Mouse (Mus musculus) MEL (cell line): ENCODE results near the gene Coro7. TPM values are rescaled to one million over a fixed set of nuclear protein-coding genes. Genes with fewer than 3 reads are reported as not detected.

Source experiments
- DNase-seq: peaks from one replicate; pipeline ENCODE4 v3.0.0; 2011; ENCODE audit warnings: low read depth, low spot score
- H3K27ac ChIP-seq: 2 replicates; pipeline ENCODE4 v1.5.1; 2012; ENCODE audit warnings: low read depth, mild to moderate bottlenecking, control low read depth, low read length, moderate library complexity; ENCODE audit not compliant: control insufficient read depth
- H3K27me3 ChIP-seq, 2 experiments: fragments of 150-350 bp in 1 of 2; sonication (generic) in 1 of 2; 2 replicates each; pipeline ENCODE4 v1.6.1; 2012; ENCODE audit warnings: low read length in 2 of 2, mild to moderate bottlenecking in 2 of 2, improper control_type of control experiment in 1 of 2, moderate library complexity in 1 of 2; ENCODE audit not compliant: insufficient read depth in 2 of 2, control insufficient read depth in 1 of 2
- H3K36me3 ChIP-seq, 2 experiments: 2 replicates each; pipeline ENCODE4 v1.6.1; 2012 to 2014; ENCODE audit warnings: low read length in 2 of 2, improper control_type of control experiment in 1 of 2, inconsistent platforms in 1 of 2, mild to moderate bottlenecking in 1 of 2; ENCODE audit not compliant: insufficient read depth in 2 of 2, control insufficient read depth in 1 of 2
- H3K4me1 ChIP-seq, 2 experiments: fragments of 150-350 bp in 1 of 2; sonication (generic) in 1 of 2; 2 replicates each; pipeline ENCODE4 v1.6.1; 2012; ENCODE audit warnings: low read length in 2 of 2, improper control_type of control experiment in 1 of 2, mild to moderate bottlenecking in 1 of 2; ENCODE audit not compliant: insufficient read depth in 2 of 2, control insufficient read depth in 1 of 2
- H3K4me3 ChIP-seq, 2 experiments: fragments of 150-350 bp in 1 of 2; sonication (generic) in 1 of 2; 2 replicates each; pipeline ENCODE4 v1.5.1; 2012; ENCODE audit warnings: low read depth in 2 of 2, low read length in 2 of 2, mild to moderate bottlenecking in 2 of 2, moderate library complexity in 2 of 2, control low read depth in 1 of 2, improper control_type of control experiment in 1 of 2; ENCODE audit not compliant: control insufficient read depth in 1 of 2, insufficient read depth in 1 of 2
- H3K79me2 ChIP-seq: 2 replicates; pipeline ENCODE4 v1.6.1; 2012; ENCODE audit warnings: mild to moderate bottlenecking, low read length, moderate library complexity; ENCODE audit not compliant: control insufficient read depth, poor library complexity, insufficient read depth
- H3K9ac ChIP-seq: 2 replicates; pipeline ENCODE4 v1.6.1; 2012; ENCODE audit warnings: low read depth, mild to moderate bottlenecking, control low read depth, low read length, moderate library complexity; ENCODE audit not compliant: control insufficient read depth, poor library complexity, severe bottlenecking
- H3K9me3 ChIP-seq: fragments of 150-350 bp; sonication (generic); replicated peaks from 2 replicates; pipeline ENCODE4 v1.6.1; 2012; ENCODE audit warnings: mild to moderate bottlenecking, low read length, improper control_type of control experiment, moderate library complexity; ENCODE audit not compliant: insufficient read depth
- BHLHE40 ChIP-seq: IDR thresholded peaks from 2 replicates; pipeline ENCODE4 v1.6.1; 2012; ENCODE audit warnings: low read depth, mild to moderate bottlenecking, inconsistent platforms, low read length, improper control_type of control experiment, borderline replicate concordance
- CHD1 ChIP-seq: IDR thresholded peaks from 2 replicates; pipeline ENCODE4 v1.6.1; 2012; ENCODE audit warnings: low read depth, mild to moderate bottlenecking, inconsistent platforms, low read length, improper control_type of control experiment
- CHD2 ChIP-seq: IDR thresholded peaks from 2 replicates; pipeline ENCODE4 v1.6.1; 2011; ENCODE audit warnings: low read length, improper control_type of control experiment
- CTCF ChIP-seq, 3 experiments: IDR thresholded peaks in 2 of 3; conservative IDR thresholded peaks in 1 of 3; 2 replicates each; pipeline ENCODE4 v1.5.1; 2011 to 2012; ENCODE audit warnings: low read length in 3 of 3, low read depth in 2 of 3, mild to moderate bottlenecking in 2 of 3, improper control_type of control experiment in 1 of 3, inconsistent platforms in 1 of 3, mixed read lengths in 1 of 3, moderate library complexity in 1 of 3; ENCODE audit not compliant: control insufficient read depth in 1 of 3, insufficient read depth in 1 of 3, poor library complexity in 1 of 3, severe bottlenecking in 1 of 3
- E2F4 ChIP-seq: IDR thresholded peaks from 2 replicates; pipeline ENCODE4 v1.6.1; 2011; ENCODE audit warnings: low read depth, low read length, improper control_type of control experiment, borderline replicate concordance
- ELF1 ChIP-seq: IDR thresholded peaks from 2 replicates; pipeline ENCODE4 v1.6.1; 2014; ENCODE audit warnings: low read depth, mild to moderate bottlenecking, inconsistent platforms, low read length, improper control_type of control experiment, moderate library complexity
- EP300 ChIP-seq, 2 experiments: IDR thresholded peaks; 2 replicates each; pipeline ENCODE4 v1.6.1; 2011; ENCODE audit warnings: improper control_type of control experiment in 2 of 2, low read length in 2 of 2, low read depth in 1 of 2, mild to moderate bottlenecking in 1 of 2
- ETS1 ChIP-seq: IDR thresholded peaks from 2 replicates; pipeline ENCODE4 v1.6.1; 2012; ENCODE audit warnings: low read depth, mild to moderate bottlenecking, inconsistent platforms, low read length, improper control_type of control experiment, moderate library complexity
- GABPA ChIP-seq: IDR thresholded peaks from 2 replicates; pipeline ENCODE4 v1.6.1; 2012; ENCODE audit warnings: low read depth, mild to moderate bottlenecking, inconsistent platforms, low read length, improper control_type of control experiment, moderate library complexity
- GATA1 ChIP-seq: IDR thresholded peaks from 2 replicates; pipeline ENCODE4 v1.6.1; 2011; ENCODE audit warnings: low read depth, low read length, improper control_type of control experiment
- HCFC1 ChIP-seq: IDR thresholded peaks from 2 replicates; pipeline ENCODE4 v1.6.1; 2012; ENCODE audit warnings: low read depth, mild to moderate bottlenecking, inconsistent platforms, low read length, improper control_type of control experiment, moderate library complexity
- JUND ChIP-seq: IDR thresholded peaks from 2 replicates; pipeline ENCODE4 v1.6.1; 2011; ENCODE audit warnings: low read depth, mild to moderate bottlenecking, improper control_type of control experiment, low read length
- KAT2A ChIP-seq: conservative IDR thresholded peaks from 2 replicates; pipeline ENCODE4 v1.6.1; 2012; ENCODE audit warnings: low read depth, low read length, improper control_type of control experiment, inconsistent platforms
- MAFK ChIP-seq: IDR thresholded peaks from 2 replicates; pipeline ENCODE4 v1.6.1; 2011; ENCODE audit warnings: low read depth, mild to moderate bottlenecking, low read length, improper control_type of control experiment, borderline replicate concordance
- MAX ChIP-seq: IDR thresholded peaks from 2 replicates; pipeline ENCODE4 v1.6.1; 2011; ENCODE audit warnings: low read length, improper control_type of control experiment
- MAZ ChIP-seq: IDR thresholded peaks from 2 replicates; pipeline ENCODE4 v1.6.1; 2012; ENCODE audit warnings: low read depth, mild to moderate bottlenecking, inconsistent platforms, low read length, improper control_type of control experiment
- MXI1 ChIP-seq: IDR thresholded peaks from 2 replicates; pipeline ENCODE4 v1.6.1; 2011; ENCODE audit warnings: mild to moderate bottlenecking, low read depth, low read length, improper control_type of control experiment
- MYB ChIP-seq: IDR thresholded peaks from 2 replicates; pipeline ENCODE4 v1.6.1; 2011; ENCODE audit warnings: mild to moderate bottlenecking, low read depth, low read length, improper control_type of control experiment
- MYC ChIP-seq: IDR thresholded peaks from 2 replicates; pipeline ENCODE4 v1.6.1; 2011; ENCODE audit warnings: low read depth, mild to moderate bottlenecking, low read length, improper control_type of control experiment, moderate library complexity
- NELFE ChIP-seq: IDR thresholded peaks from 2 replicates; pipeline ENCODE4 v1.6.1; 2011; ENCODE audit warnings: low read depth, low read length, improper control_type of control experiment
- NRF1 ChIP-seq: IDR thresholded peaks from 2 replicates; pipeline ENCODE4 v1.6.1; 2014; ENCODE audit warnings: low read depth, mild to moderate bottlenecking, inconsistent platforms, low read length, improper control_type of control experiment, moderate library complexity; ENCODE audit not compliant: poor library complexity, insufficient read depth, severe bottlenecking
- POLR2A ChIP-seq, 2 experiments: IDR thresholded peaks; 2 replicates each; pipeline ENCODE4 v1.6.1; 2011 to 2012; ENCODE audit warnings: low read length in 2 of 2, mild to moderate bottlenecking in 2 of 2, control low read depth in 1 of 2, improper control_type of control experiment in 1 of 2, low read depth in 1 of 2, moderate library complexity in 1 of 2; ENCODE audit not compliant: control insufficient read depth in 1 of 2, insufficient read depth in 1 of 2, poor library complexity in 1 of 2
- POLR2AphosphoS2 ChIP-seq: IDR thresholded peaks from 2 replicates; pipeline ENCODE4 v1.6.1; 2011; ENCODE audit warnings: low read length, improper control_type of control experiment
- POLR2AphosphoS5 ChIP-seq: IDR thresholded peaks from 2 replicates; pipeline ENCODE4 v1.6.1; 2012; ENCODE audit warnings: low read depth, borderline replicate concordance, mild to moderate bottlenecking, inconsistent platforms, low read length, moderate library complexity, mixed read lengths
- RAD21 ChIP-seq: IDR thresholded peaks from 2 replicates; pipeline ENCODE4 v1.6.1; 2011; ENCODE audit warnings: mild to moderate bottlenecking, low read depth, low read length, improper control_type of control experiment
- RCOR1 ChIP-seq: IDR thresholded peaks from 2 replicates; pipeline ENCODE4 v1.6.1; 2012; ENCODE audit warnings: low read depth, mild to moderate bottlenecking, inconsistent platforms, low read length, improper control_type of control experiment
- SIN3A ChIP-seq: IDR thresholded peaks from 2 replicates; pipeline ENCODE4 v1.6.1; 2012; ENCODE audit warnings: low read length, improper control_type of control experiment, inconsistent platforms
- SMC3 ChIP-seq: IDR thresholded peaks from 2 replicates; pipeline ENCODE4 v1.6.1; 2011; ENCODE audit warnings: low read depth, low read length, improper control_type of control experiment
- TAL1 ChIP-seq: IDR thresholded peaks from 2 replicates; pipeline ENCODE4 v1.6.1; 2012; ENCODE audit warnings: mild to moderate bottlenecking, inconsistent platforms, low read length, moderate library complexity, mixed read lengths
- TBP ChIP-seq: IDR thresholded peaks from 2 replicates; pipeline ENCODE4 v1.8.0; 2011; ENCODE audit warnings: low read depth, low read length, improper control_type of control experiment
- TCF12 ChIP-seq: IDR thresholded peaks from 2 replicates; pipeline ENCODE4 v1.6.1; 2014; ENCODE audit warnings: low read depth, mild to moderate bottlenecking, inconsistent platforms, low read length, improper control_type of control experiment, moderate library complexity
- UBTF ChIP-seq: IDR thresholded peaks from 2 replicates; pipeline ENCODE4 v1.6.1; 2012; ENCODE audit warnings: low read depth, mild to moderate bottlenecking, inconsistent platforms, low read length, improper control_type of control experiment, moderate library complexity, borderline replicate concordance; ENCODE audit not compliant: insufficient read depth
- USF1 ChIP-seq: IDR thresholded peaks from 2 replicates; pipeline ENCODE4 v1.6.1; 2014; ENCODE audit warnings: low read depth, mild to moderate bottlenecking, inconsistent platforms, low read length, improper control_type of control experiment, moderate library complexity
- USF2 ChIP-seq, 2 experiments: IDR thresholded peaks; 2 replicates each; pipeline ENCODE4 v1.6.1; 2011 to 2012; ENCODE audit warnings: improper control_type of control experiment in 2 of 2, low read length in 2 of 2, borderline replicate concordance in 1 of 2, inconsistent platforms in 1 of 2, low read depth in 1 of 2, mild to moderate bottlenecking in 1 of 2; ENCODE audit not compliant: insufficient read depth in 1 of 2
- ZC3H11A ChIP-seq: IDR thresholded peaks from 2 replicates; pipeline ENCODE4 v1.6.1; 2012; ENCODE audit warnings: low read depth, mild to moderate bottlenecking, inconsistent platforms, low read length, improper control_type of control experiment
- ZKSCAN1 ChIP-seq: IDR thresholded peaks from 2 replicates; pipeline ENCODE4 v1.6.1; 2012; ENCODE audit warnings: low read depth, mild to moderate bottlenecking, inconsistent platforms, low read length, improper control_type of control experiment, moderate library complexity
- ZMIZ1 ChIP-seq: IDR thresholded peaks from 2 replicates; pipeline ENCODE4 v1.6.1; 2012; ENCODE audit warnings: low read depth, mild to moderate bottlenecking, inconsistent platforms, low read length, improper control_type of control experiment, moderate library complexity
- ZNF384 ChIP-seq: IDR thresholded peaks from 2 replicates; pipeline ENCODE4 v1.6.1; 2012; ENCODE audit warnings: low read depth, mild to moderate bottlenecking, inconsistent platforms, low read length, improper control_type of control experiment
- polyA plus RNA-seq, 2 experiments: library from polyadenylated mRNA; stranded (reverse) in 1 of 2; unstranded in 1 of 2; fragments of >175 nt in 1 of 2; fragments of >200 nt in 1 of 2; gene quantifications; 2 replicates each; pipeline versions ENCODE4 v1.2.1 to v1.2.4; 2012; ENCODE audit warnings: low replicate concordance in 2 of 2, low read depth in 1 of 2; ENCODE audit not compliant: insufficient read length in 2 of 2, insufficient read depth in 1 of 2, missing spikeins in 1 of 2
- total RNA-seq: library from RNA; depleted of rRNA; stranded (reverse); fragments of 300-350 nt; gene quantifications from 2 replicates; pipeline ENCODE4 v1.2.3, GENCODE M21; 2012

Coro7 gene
- total and polyA plus RNA-seq, 3 experiments = 9.8 to 38.3 TPM; not detected in 1

DNA sequence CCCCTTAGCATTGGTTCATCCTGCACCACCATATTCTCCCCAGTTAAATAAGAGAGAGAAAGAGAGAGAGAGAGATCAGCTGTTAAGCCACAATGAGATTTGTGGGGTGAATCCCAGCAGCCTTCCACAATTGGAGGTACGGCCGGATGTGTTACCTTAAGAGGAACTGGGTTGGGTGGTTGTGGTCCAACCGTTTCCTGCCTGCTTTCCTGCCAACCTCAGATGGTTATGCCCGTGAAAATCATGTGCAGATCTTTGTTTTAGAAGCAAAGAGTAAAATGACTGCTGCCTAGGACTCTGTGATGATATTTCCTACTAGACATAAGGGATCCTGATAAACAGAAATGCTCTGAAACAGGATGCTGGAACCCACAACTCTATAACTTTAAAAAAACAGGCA, 5.5 kb downstream of the Coro7 start:
- DNase-seq = peak; percentile 72
- Histone ChIP-seq H3K4me1 (peaks cover 10 to 25% of the 10 kb centered on the region in 2 experiments), H3K4me3 (no peak overlapping the region), H3K36me3 (peaks cover 12 to 32% of the 10 kb centered on the region in 2 experiments), H3K79me2 (peaks cover 13% of the 10 kb centered on the region), H3K27ac (peak overlapping the region; percentile 20; the same call in 1 of the 2 replicates), H3K27me3 (no peaks in the 10 kb centered on the region), H3K9me3 (no peaks in the 10 kb centered on the region), H3K9ac (no peak overlapping the region)
- TF ChIP-seq NRF1 (no peak), CHD1 (no peak), HCFC1 (0 out of 2 replicates have a peak, but pooled peaks have one; percentile 27), POLR2AphosphoS5 (no peak), POLR2AphosphoS2 (no peak), TCF12 (peak; percentile 45), CHD2 (no peak), GABPA (no peak), MAX (no peak), POLR2A (IDR thresholded peaks at IDR 0.05; ENCODE audit: control insufficient read depth in 1 of 2, insufficient read depth in 1 of 2, low read depth in 1 of 2, low read length in 2 of 2, poor library complexity in 1 of 2) (no peak), MXI1 (peak; percentile 52; the same call in 1 of the 2 replicates), JUND (no peak), MAFK (0 out of 2 replicates have a peak, but pooled peaks have one; percentile 4), USF2 (IDR thresholded peaks at IDR 0.05; ENCODE audit: borderline replicate concordance in 1 of 2, insufficient read depth in 1 of 2, low read depth in 1 of 2, low read length in 2 of 2) (no peak), MAZ (no peak), SIN3A (peak; percentile 45), ZNF384 (no peak), ZMIZ1 (no peak), BHLHE40 (peak; percentile 72), ZC3H11A (no peak), CTCF (IDR thresholded peaks at IDR 0.05 in 2 of 3, conservative IDR thresholded peaks at IDR 0.05 in 1 of 3; ENCODE audit: control insufficient read depth in 1 of 3, insufficient read depth in 1 of 3, low read depth in 2 of 3, low read length in 3 of 3, poor library complexity in 1 of 3, severe bottlenecking in 1 of 3) (no peak), ZKSCAN1 (no peak), SMC3 (no peak), TBP (no peak), ETS1 (peak; percentile 87), ELF1 (no peak), RCOR1 (peak; percentile 98), NELFE (no peak), MYC (peak; percentile 56; the same call in 1 of the 2 replicates), RAD21 (no peak), GATA1 (no peak), USF1 (no peak), KAT2A (no peak), TAL1 (no peak), UBTF (no peak), MYB (peak; percentile 80), E2F4 (no peak), EP300 (IDR thresholded peaks at IDR 0.05; ENCODE audit: low read depth in 1 of 2, low read length in 2 of 2) (peak; percentile 73 to 90)
